Mouse (Mus musculus): Measurements from ENCODE around the gene 3110040M04Rik.

- TF ChIP-seq ZNF384 (IDR thresholded peaks at IDR 0.05; ENCODE audit: low read depth, low read length), result no peak
- TF ChIP-seq MAFK (IDR thresholded peaks at IDR 0.05; ENCODE audit: insufficient read depth, low read depth, low read length), result no peak
- TF ChIP-seq ZC3H11A (IDR thresholded peaks at IDR 0.05; ENCODE audit: borderline replicate concordance, low read depth, low read length), result no peak
- TF ChIP-seq CHD2 (IDR thresholded peaks at IDR 0.05; ENCODE audit: low read depth, low read length), result no peak
- no peak for TF ChIP-seq HCFC1 (IDR thresholded peaks at IDR 0.05; ENCODE audit: borderline replicate concordance, insufficient read depth, low read length)
Observed at GRCm38 (mm10) chr1:151244013-151244412, 40.1 kb downstream of the 3110040M04Rik start.

Data from ES-E14 (cell line).